Mouse (Mus musculus) lung, adult 2 months (tissue): ENCODE measurements around the gene Krcc1.

Source experiments
- CTCF ChIP-seq: fragments of 200-500 bp; IDR thresholded peaks from 2 replicates; pipeline ENCODE4 v1.5.1; 2011; ENCODE audit warnings: mild to moderate bottlenecking, low read length, control low read depth; ENCODE audit not compliant: insufficient read depth
- POLR2A ChIP-seq: fragments of 200-500 bp; IDR thresholded peaks from 2 replicates; pipeline ENCODE4 v1.6.1; 2011; ENCODE audit warnings: low read depth, mild to moderate bottlenecking, control low read depth, low read length, borderline replicate concordance; ENCODE audit errors: extremely low read depth

DNA sequence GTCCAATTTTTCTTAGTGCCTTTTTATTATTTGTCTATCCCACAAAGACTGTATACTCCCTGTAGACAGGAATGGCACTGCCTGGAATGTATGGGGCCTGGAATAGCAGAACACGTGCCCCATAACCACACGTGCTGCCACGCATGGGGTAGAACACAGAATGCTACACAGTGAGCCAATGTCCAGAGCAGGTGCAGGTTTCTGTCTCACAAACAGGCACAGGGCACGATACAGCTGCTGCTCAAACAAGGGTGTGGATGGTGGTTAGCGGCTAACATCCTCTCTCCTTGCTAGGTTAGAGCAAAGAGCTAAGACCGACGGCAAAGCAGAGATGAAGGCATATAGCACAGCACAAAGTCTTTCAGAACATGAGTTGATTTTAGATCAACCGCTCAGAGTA, 36.0 kb downstream of the Krcc1 start:
- TF ChIP-seq POLR2A (no peak), CTCF (no peak)
